Mouse (Mus musculus) mature B cell (primary cell): Measurements from ENCODE around the gene Pdzd3.

Experiments
- in situ Hi-C: fragments of 300-500 bp; cut with MboI; formaldehyde crosslinking; loops from 2 replicates; pipeline ENCODE4 v1.14.3; 2019

The Pdzd3 gene

GRCm38 (mm10) chr9:44251314-44251713, at the start of gene Pdzd3:
TSS of gene Pdzd3 (minus strand) at chr9:44251471.
- in situ Hi-C loops, result no loop called here

DNA sequence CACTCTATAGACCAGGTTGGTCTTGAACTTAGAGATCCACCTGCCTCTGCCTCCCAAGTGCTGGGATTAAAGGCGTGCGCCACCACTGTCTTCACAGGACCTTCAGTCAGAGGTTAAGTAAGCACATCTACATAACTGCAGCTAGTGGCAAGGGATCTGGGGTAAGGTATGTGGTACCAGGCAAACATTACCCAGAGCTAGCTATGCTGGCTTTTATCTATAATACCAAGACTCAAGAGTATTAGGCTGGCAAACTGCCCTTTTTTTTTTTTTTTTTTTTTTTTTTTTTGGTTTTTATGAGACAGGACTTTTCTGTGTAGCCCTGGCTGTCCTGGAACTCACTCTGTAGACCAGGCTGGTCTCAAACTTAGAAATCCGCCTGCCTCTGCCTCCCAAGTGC, 48.7 kb upstream of the Pdzd3 start:
- in situ Hi-C loops, result loop anchor here (5.0 kb wide), 1 partner anchor 42 kb away; the partner anchor contains the start of gene Hmbs

GRCm38 (mm10) chr9:44292490-44292889, 41.2 kb upstream of the Pdzd3 start:
- in situ Hi-C loops, result no loop called here

DNA sequence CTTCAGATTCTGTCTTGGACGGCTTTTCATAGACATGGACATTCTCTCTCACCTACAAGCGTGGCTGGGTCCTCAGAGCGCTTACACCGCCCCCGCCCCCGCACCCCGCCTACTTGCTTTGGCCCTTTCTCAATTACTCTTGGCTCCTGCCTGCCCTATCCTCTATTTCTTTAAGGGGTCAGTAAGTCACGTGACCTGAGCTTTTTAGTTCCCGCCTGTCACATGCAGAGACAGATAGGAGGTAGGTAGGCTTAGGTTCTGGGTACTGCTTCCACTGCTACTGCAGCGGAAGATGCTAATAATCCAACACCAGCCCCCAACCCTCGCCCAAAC, 37.7 kb upstream of the Pdzd3 start:
- in situ Hi-C loops, result no loop called here

GRCm38 (mm10) chr9:44288076-44288958, 37.0 kb upstream of the Pdzd3 start, which contains the start of gene Abcg4:
TSS of gene Abcg4 (minus strand) at chr9:44288615.
- in situ Hi-C loops, result no loop called here

GRCm38 (mm10) chr9:44287401-44288075, 36.3 kb upstream of the Pdzd3 start:
- in situ Hi-C loops, result no loop called here

DNA sequence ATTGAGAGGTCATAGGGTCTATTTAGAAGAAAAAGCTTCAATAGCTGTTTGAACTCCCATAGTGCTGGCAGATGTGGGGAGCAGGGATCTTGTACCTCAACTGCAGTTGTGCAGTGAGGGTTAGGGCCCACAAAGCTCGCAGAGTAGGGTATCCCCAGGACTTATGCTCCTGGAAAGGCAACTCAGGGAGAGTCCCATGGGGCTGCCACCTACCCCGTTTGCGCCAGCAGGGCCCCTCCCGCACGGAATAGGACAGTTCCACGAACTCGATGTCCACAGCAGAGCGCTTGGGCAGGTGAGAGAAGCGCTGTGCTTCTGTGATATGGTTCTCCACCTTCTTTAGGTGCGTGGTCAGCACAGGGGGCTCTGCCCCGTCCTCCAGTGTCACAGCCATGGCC, 35.7 kb upstream of the Pdzd3 start:
- in situ Hi-C loops, result no loop called here

DNA sequence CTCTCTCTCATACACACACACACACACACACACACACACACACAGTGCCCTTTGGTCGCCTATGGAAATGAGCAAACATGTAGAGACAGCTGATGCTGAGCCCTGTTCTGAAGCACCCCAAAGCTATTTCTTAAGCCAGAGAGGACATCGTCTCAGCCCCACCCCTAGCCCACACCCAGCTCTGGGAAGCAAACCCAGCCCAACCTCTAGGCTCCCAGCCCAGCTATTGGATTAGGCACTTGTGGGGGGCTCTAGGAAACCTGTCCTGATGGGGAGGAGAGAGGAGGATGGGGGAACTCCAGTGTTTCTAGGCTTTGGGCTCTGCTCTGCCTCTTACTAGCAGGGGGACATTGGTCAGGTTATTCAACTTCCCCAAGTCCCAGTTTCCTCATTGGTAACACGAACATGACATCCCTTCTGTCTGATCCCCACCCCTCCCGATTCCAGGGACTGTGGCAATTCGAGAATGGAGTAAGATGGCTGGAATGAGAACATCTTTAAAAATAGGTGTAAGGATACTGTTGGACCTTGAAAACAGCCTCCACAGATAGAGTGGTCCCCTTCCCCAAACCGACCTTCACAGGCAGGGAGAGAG, 35.1 kb upstream of the Pdzd3 start:
- in situ Hi-C loops, result no loop called here

GRCm38 (mm10) chr9:44283183-44283582, 31.9 kb upstream of the Pdzd3 start:
- in situ Hi-C loops, result no loop called here

DNA sequence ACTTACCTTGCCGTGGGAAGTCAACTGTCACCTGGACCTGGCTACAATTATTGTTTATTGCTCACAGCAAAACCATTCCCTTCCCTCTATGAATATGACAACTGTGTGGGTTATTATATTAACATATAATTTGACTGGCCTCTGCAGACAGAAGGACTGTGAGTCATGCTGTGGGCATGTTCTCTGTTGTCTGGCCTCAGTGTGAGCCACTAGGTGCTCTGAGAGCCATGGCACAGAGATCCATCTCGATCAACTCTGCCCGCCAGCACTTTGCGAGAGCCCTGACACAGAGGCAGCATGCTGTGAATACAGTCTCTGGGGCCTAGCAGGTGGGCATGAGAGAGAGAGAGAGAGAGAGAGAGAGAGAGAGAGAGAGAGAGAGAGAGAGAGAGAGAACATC, 18.7 kb upstream of the Pdzd3 start:
- in situ Hi-C loops, result loop anchor here (5.0 kb wide), 1 partner anchor 143 kb away; no protein-coding TSS in a partner anchor

GRCm38 (mm10) chr9:44269077-44269476, 17.8 kb upstream of the Pdzd3 start:
- in situ Hi-C loops, result no loop called here

DNA sequence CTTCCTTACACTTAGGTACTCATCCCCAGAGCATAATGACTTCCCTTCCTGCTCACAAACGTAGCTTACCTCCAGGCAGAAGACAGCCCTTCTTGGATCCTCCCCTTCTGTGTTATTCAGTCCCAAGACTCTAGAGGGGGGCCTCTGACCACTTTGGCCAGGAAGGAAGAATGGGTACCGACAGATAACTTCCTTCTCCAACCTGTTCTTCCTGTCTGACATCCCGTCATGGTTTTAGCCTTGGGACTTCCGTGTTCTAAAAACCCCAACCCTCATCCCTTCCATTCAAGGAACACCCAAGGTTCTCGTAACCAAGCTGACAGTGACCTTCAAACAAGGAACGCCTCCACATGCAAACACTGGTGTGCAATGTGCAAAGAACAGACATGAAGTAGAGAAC, 17.2 kb upstream of the Pdzd3 start, which contains the start of gene Nlrx1:
Gene Nlrx1 (minus strand): TSS at position 168 of the 400 bp plus-strand sequence.
- in situ Hi-C loops, result no loop called here

DNA sequence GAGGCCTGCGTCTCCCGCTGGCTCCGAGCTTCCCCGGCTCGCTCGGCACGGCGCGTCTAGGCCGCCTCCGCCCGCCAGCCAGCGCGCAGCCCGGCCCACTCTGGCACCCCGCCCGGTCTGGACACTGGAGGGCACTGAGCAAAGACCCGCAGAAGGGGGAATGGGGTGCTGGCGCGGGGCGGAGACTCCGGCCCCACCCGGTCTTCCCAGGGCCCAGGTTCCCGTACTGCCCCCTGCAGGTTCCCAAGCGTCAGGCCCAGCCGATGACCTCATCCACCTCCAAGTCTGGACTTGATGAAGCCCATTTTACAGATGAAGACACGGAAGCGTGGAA, 16.7 kb upstream of the Pdzd3 start:
- in situ Hi-C loops, result no loop called here

GRCm38 (mm10) chr9:44267319-44268026, 16.2 kb upstream of the Pdzd3 start:
- in situ Hi-C loops, result no loop called here

GRCm38 (mm10) chr9:44266478-44267226, 15.4 kb upstream of the Pdzd3 start:
- in situ Hi-C loops, result no loop called here

DNA sequence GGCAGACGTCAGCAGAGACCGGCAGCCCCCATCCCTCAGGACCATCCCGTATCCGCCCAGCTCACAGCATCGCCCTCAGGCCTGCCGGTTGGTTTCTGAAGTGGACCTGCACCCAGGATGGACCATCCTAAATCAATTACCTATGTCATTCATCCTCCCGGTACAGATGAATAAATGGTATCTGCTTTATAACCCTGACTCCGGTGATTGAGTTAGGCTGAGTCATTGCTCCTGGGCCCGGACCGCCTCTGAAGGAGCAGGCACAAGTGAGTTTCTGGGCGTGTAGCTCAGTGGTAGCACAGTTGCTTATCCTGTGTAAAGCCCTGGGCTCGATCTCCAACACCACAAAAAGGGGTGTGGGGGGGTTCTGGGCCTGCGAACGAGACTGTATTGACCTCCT, 10.1 kb upstream of the Pdzd3 start:
- in situ Hi-C loops, result no loop called here

GRCm38 (mm10) chr9:44259014-44259413, 7.7 kb upstream of the Pdzd3 start:
- in situ Hi-C loops, result no loop called here

- in situ Hi-C loops, result no loop called here
These were observed 4.9 kb upstream of the Pdzd3 start for GRCm38 (mm10) chr9:44256213-44256612.

GRCm38 (mm10) chr9:44255136-44255521, 3.9 kb upstream of the Pdzd3 start:
- in situ Hi-C loops, result no loop called here

DNA sequence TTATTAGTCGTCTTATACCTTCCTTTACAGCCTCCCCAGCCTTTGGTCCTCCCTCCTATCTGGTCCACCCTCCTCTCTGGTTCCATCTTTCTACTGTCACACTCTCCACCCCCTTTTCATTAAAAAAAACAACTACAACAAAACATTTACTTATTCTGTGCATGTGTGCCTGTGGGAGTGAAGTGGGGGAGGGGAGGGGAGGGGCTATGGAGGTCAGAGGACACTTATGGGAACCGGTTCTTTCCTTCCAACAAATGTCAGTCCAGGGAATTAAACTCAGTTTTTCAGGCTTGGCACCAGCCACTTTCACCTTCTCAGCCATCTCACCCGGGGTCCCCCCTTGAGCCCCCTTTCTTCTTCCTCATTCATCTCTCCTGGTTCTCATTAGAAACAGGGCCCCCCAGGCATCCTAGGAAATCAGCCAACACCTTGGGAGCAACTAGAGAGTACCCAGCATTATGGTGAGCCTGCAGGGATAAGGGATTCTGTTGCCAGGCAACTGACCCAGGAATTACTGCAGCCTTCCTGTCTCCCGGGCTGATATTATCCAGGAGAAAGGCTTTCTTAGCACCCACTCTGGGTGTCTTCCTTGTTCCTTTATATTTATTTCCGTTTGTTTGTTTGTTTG, 3.4 kb upstream of the Pdzd3 start:
- in situ Hi-C loops, result no loop called here

DNA sequence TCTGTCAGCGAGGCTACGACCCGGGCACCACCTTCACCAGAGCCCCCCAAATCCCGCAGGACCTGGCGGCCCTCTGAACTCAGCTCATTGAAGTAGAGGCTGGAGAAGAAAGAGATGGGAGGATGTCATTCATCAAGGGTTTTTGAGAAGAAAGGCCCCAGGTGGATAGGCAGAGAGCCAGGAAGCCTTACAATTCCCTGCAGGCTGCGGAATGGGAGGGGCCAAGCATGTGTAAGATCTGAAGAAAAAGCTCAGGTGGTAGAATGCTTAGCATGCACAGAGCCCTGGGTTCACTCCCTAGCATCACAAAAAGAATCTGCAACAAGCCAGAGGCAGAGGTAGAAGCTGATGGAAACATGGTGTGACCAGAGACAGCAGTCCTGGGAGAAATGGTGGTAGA, 2.2 kb upstream of the Pdzd3 start:
- in situ Hi-C loops, result no loop called here
